ENCODE assay signal across 15 mouse cellular contexts in the genomic region with DNA sequence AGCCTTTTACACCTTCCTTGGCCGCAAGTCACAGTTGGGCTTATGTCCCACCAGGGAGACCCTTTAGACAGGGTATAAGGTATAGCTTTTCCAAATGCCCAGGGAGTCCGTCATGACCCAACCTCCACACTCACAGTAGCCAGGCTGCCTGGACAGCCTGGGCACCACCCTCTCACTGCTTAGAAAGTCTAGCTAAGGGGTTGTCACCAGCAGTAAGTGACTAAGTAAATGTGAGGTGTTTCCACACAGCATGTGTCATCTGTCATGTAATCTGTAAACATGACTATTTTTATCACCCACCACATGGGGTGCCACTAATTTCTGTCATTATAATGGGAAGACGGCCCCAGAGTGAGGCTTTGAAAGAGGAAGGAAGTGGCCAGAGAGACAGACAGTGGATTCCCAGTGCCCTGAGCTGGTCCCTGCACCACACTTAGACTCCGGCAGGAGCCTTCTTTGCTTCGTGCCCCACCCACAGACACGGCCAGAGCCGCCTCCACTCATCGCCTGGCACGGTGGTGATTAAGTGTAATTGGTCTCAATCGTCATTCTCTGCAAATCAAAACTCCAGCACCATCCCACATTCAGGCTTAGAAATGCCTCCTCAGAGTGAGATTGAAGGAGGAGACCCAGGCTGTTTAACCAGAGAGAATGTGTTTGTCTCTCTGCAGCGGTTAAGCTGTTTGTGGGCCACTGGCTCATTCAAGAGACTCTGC.
DNase-seq lines count a peak whose midpoint lies in the region; ATAC-seq and TF ChIP-seq lines count a peak whose summit lies in the region.
"Had no signal": no experiment of that assay in that cellular context is flagged by ENCODE, and none has a peak within 500 bp of the region (broad histone marks: within the 10 kb centered on the region; RNA-seq: fewer than 3 reads in every experiment).

No protein-coding gene starts in this region.

- no peak overlapping the region for H3K9ac ChIP-seq in forebrain, embryonic 14.5 days (ENCODE audit: low read length)
- no peak overlapping the region for H3K9ac ChIP-seq in forebrain, embryonic 15.5 days (replicated peaks)
- H3K9ac ChIP-seq in lung, embryonic 14.5 days, result no peak overlapping the region
- no peak overlapping the region for H3K9ac ChIP-seq in lung, postnatal 0 days (replicated peaks; ENCODE audit: low read depth)
- H3K9ac ChIP-seq in neural tube, embryonic 14.5 days (replicated peaks; ENCODE audit: low read depth, low read length), result no peak overlapping the region
- no peak overlapping the region for H3K9ac ChIP-seq in midbrain, embryonic 16.5 days (ENCODE audit: low read depth, low read length)
- H3K9ac ChIP-seq: limb, embryonic 12.5 days had no signal

- H3K27ac ChIP-seq in forebrain, embryonic 14.5 days (ENCODE audit: low read depth, low read length), result no peak overlapping the region
- no peak overlapping the region for H3K27ac ChIP-seq in forebrain, embryonic 15.5 days (replicated peaks)
- no peak overlapping the region for H3K27ac ChIP-seq in lung, embryonic 14.5 days (ENCODE audit: low read depth)
- no peak overlapping the region for H3K27ac ChIP-seq in lung, postnatal 0 days (ENCODE audit: low read length)
- H3K27ac ChIP-seq in neural tube, embryonic 14.5 days (ENCODE audit: low read depth, low read length), result no peak overlapping the region
- H3K27ac ChIP-seq in midbrain, embryonic 16.5 days (ENCODE audit: low read length), result no peak overlapping the region
- H3K27ac ChIP-seq: hindbrain, embryonic 10.5 days; limb, embryonic 12.5 days; macrophage had no signal

- ATAC-seq in forebrain, embryonic 14.5 days, result no peak
- no peak for ATAC-seq in forebrain, embryonic 15.5 days (replicated peaks)
- 0 out of 2 replicates have a peak, but pooled peaks have one; percentile 24 for ATAC-seq in lung, embryonic 14.5 days (ENCODE audit: insufficient read depth)
- ATAC-seq in lung, postnatal 0 days, result no peak
- peak; percentile 69 for ATAC-seq in neural tube, embryonic 14.5 days (ENCODE audit: low read depth)
- ATAC-seq in midbrain, embryonic 16.5 days, result no peak

- no peak for TF ChIP-seq CTCF in lung, embryonic 14.5 days (IDR thresholded peaks at IDR 0.05; ENCODE audit: low read depth)
- TF ChIP-seq CTCF in lung, postnatal 0 days (IDR thresholded peaks at IDR 0.05), result no peak

- no peaks in the 10 kb centered on the region for H3K9me3 ChIP-seq in forebrain, embryonic 14.5 days (replicated peaks; ENCODE audit: control insufficient read depth, low read length)
- H3K9me3 ChIP-seq in forebrain, embryonic 15.5 days, result no peaks in the 10 kb centered on the region
- H3K9me3 ChIP-seq in lung, embryonic 14.5 days (ENCODE audit: low read depth, low read length), result no peaks in the 10 kb centered on the region
- H3K9me3 ChIP-seq in lung, postnatal 0 days (ENCODE audit: low read length), result no peaks in the 10 kb centered on the region
- H3K9me3 ChIP-seq in neural tube, embryonic 14.5 days (ENCODE audit: control insufficient read depth, low read length), result no peaks in the 10 kb centered on the region
- H3K9me3 ChIP-seq in midbrain, embryonic 16.5 days (replicated peaks; ENCODE audit: control insufficient read depth, low read length, poor library complexity, severe bottlenecking), result 0 out of 2 replicates have a peak, but pooled peaks cover 2% of the 10 kb centered on the region

- H3K27me3 ChIP-seq in forebrain, embryonic 14.5 days (replicated peaks; ENCODE audit: control insufficient read depth, insufficient read depth, low read length), result no peaks in the 10 kb centered on the region
- no peaks in the 10 kb centered on the region for H3K27me3 ChIP-seq in forebrain, embryonic 15.5 days
- H3K27me3 ChIP-seq in lung, embryonic 14.5 days (ENCODE audit: insufficient read depth, low read length), result no peaks in the 10 kb centered on the region
- H3K27me3 ChIP-seq in lung, postnatal 0 days (replicated peaks; ENCODE audit: insufficient read depth, low read length), result no peaks in the 10 kb centered on the region
- H3K27me3 ChIP-seq in neural tube, embryonic 14.5 days (ENCODE audit: control insufficient read depth, insufficient read depth, low read length), result no peaks in the 10 kb centered on the region
- no peaks in the 10 kb centered on the region for H3K27me3 ChIP-seq in midbrain, embryonic 16.5 days (ENCODE audit: control insufficient read depth, insufficient read depth, low read depth, low read length)
- H3K27me3 ChIP-seq: limb, embryonic 12.5 days had no signal

- no peaks in the 10 kb centered on the region for H3K4me1 ChIP-seq in forebrain, embryonic 14.5 days (ENCODE audit: control insufficient read depth, insufficient read depth, low read length)
- peaks cover 8% of the 10 kb centered on the region; the same call in 1 of the 2 replicates for H3K4me1 ChIP-seq in forebrain, embryonic 15.5 days
- H3K4me1 ChIP-seq in lung, embryonic 14.5 days (ENCODE audit: insufficient read depth), result no peaks in the 10 kb centered on the region
- H3K4me1 ChIP-seq in lung, postnatal 0 days (ENCODE audit: insufficient read depth, low read depth, low read length), result no peaks in the 10 kb centered on the region
- no peaks in the 10 kb centered on the region for H3K4me1 ChIP-seq in neural tube, embryonic 14.5 days (ENCODE audit: control insufficient read depth, insufficient read depth, low read length)
- H3K4me1 ChIP-seq in midbrain, embryonic 16.5 days (ENCODE audit: control insufficient read depth, insufficient read depth, low read length), result no peaks in the 10 kb centered on the region
- H3K4me1 ChIP-seq: hindbrain, embryonic 10.5 days; limb, embryonic 12.5 days had no signal

- DNase-seq in forebrain, embryonic 14.5 days (ENCODE audit: low spot score), result peak; percentile 7
- DNase-seq in lung, embryonic 14.5 days, result peak; percentile 44
- DNase-seq in lung, postnatal 0 days (ENCODE audit: low spot score), result no peak
- peak; percentile 30 for DNase-seq in layer of hippocampus, adult 11-12 months (ENCODE audit: low spot score)
- DNase-seq in urinary bladder, postnatal 36 days (ENCODE audit: low spot score in 2 of 2), result no peak
- DNase-seq: adrenal gland, adult 8-10 months; cerebellum, adult 11 months; kidney, adult 8-10 months; thymus, adult 2 months had no signal

- no peak for TF ChIP-seq EP300 in lung, postnatal 0 days (IDR thresholded peaks at IDR 0.05)

- H3K4me2 ChIP-seq in forebrain, embryonic 14.5 days (ENCODE audit: low read length), result no peak overlapping the region
- H3K4me2 ChIP-seq in forebrain, embryonic 15.5 days (replicated peaks), result no peak overlapping the region
- H3K4me2 ChIP-seq in lung, embryonic 14.5 days, result no peak overlapping the region
- no peak overlapping the region for H3K4me2 ChIP-seq in lung, postnatal 0 days (replicated peaks; ENCODE audit: low read depth, low read length)
- no peak overlapping the region for H3K4me2 ChIP-seq in neural tube, embryonic 14.5 days (ENCODE audit: low read depth, low read length)
- H3K4me2 ChIP-seq in midbrain, embryonic 16.5 days (ENCODE audit: low read length), result no peak overlapping the region
- H3K4me2 ChIP-seq: limb, embryonic 12.5 days had no signal

- 63% methylated on average over 11 of the region's 11 CpGs for WGBS in forebrain, embryonic 14.5 days
- WGBS in forebrain, embryonic 15.5 days, result 65% methylated on average over 11 of the region's 11 CpGs
- 31% methylated on average over 11 of the region's 11 CpGs for WGBS in lung, embryonic 14.5 days
- WGBS in lung, postnatal 0 days, result 37% methylated on average over 11 of the region's 11 CpGs
- WGBS in neural tube, embryonic 14.5 days, result 53% methylated on average over 11 of the region's 11 CpGs
- WGBS in midbrain, embryonic 16.5 days, result 77% methylated on average over 11 of the region's 11 CpGs

- no peak overlapping the region for H3K4me3 ChIP-seq in forebrain, embryonic 14.5 days (ENCODE audit: low read depth, low read length)
- H3K4me3 ChIP-seq in forebrain, embryonic 15.5 days, result no peak overlapping the region
- H3K4me3 ChIP-seq in lung, embryonic 14.5 days (ENCODE audit: low read depth, low read length), result no peak overlapping the region
- no peak overlapping the region for H3K4me3 ChIP-seq in lung, postnatal 0 days (ENCODE audit: low read depth, low read length)
- H3K4me3 ChIP-seq in neural tube, embryonic 14.5 days (ENCODE audit: low read depth, low read length), result no peak overlapping the region
- no peak overlapping the region for H3K4me3 ChIP-seq in midbrain, embryonic 16.5 days (ENCODE audit: low read depth, low read length)
- H3K4me3 ChIP-seq: hindbrain, embryonic 10.5 days; limb, embryonic 12.5 days had no signal

- no peaks in the 10 kb centered on the region for H3K36me3 ChIP-seq in forebrain, embryonic 14.5 days (ENCODE audit: control insufficient read depth, insufficient read depth, low read length)
- no peaks in the 10 kb centered on the region for H3K36me3 ChIP-seq in forebrain, embryonic 15.5 days
- H3K36me3 ChIP-seq in lung, embryonic 14.5 days (ENCODE audit: insufficient read depth), result no peaks in the 10 kb centered on the region
- no peaks in the 10 kb centered on the region for H3K36me3 ChIP-seq in lung, postnatal 0 days (ENCODE audit: insufficient read depth, low read length)
- H3K36me3 ChIP-seq in neural tube, embryonic 14.5 days (ENCODE audit: control insufficient read depth, insufficient read depth, low read length), result no peaks in the 10 kb centered on the region
- H3K36me3 ChIP-seq in midbrain, embryonic 16.5 days (ENCODE audit: control insufficient read depth, insufficient read depth, low read length), result no peaks in the 10 kb centered on the region
- H3K36me3 ChIP-seq: hindbrain, embryonic 10.5 days; limb, embryonic 12.5 days had no signal

Comparison
In these comparisons a context has a peak if more than half of its experiments do, and no peak if none do; other contexts are left out.
1. ATAC-seq: peak in lung, embryonic 14.5 days (single experiment) and neural tube, embryonic 14.5 days (single experiment); none in forebrain, embryonic 14.5 days (single experiment), forebrain, embryonic 15.5 days (single experiment), lung, postnatal 0 days (single experiment) and midbrain, embryonic 16.5 days (single experiment).
2. DNase-seq: peak in forebrain, embryonic 14.5 days (single experiment), lung, embryonic 14.5 days (single experiment) and layer of hippocampus, adult 11-12 months (single experiment); none in lung, postnatal 0 days (single experiment) and urinary bladder, postnatal 36 days (0 of 2).